Mouse (Mus musculus) heart, postnatal 25 days (tissue): ENCODE measurements at regions not wholly inside any gene's neighbourhood (a gene's known extent, or its start where the extent isn't known, plus 50 kb on each side); places are given as distances from the start of the nearest gene placed in this dataset.

ENCODE experiments used
- DNase-seq: peaks from one replicate; pipeline ENCODE4 v3.0.0; 2022; ENCODE audit warnings: low spot score
- intact Hi-C: fragments of 180-260 bp; cut with DNase I; formaldehyde crosslinking; loops from one replicate; pipeline ENCODE4 v1.15.1; 2025

GRCm38 (mm10) chr8:53749263-53749662, 110.4 kb upstream of the Neil3 start:
- intact Hi-C loops: no loop called here
- DNase-seq: no peak

GRCm38 (mm10) chr8:53769211-53769610, 130.3 kb upstream of the Neil3 start:
- intact Hi-C loops: no loop called here
- DNase-seq: no peak

GRCm38 (mm10) chr8:53775511-53775910, 136.6 kb upstream of the Neil3 start:
- intact Hi-C loops: no loop called here
- no peak for DNase-seq

DNA sequence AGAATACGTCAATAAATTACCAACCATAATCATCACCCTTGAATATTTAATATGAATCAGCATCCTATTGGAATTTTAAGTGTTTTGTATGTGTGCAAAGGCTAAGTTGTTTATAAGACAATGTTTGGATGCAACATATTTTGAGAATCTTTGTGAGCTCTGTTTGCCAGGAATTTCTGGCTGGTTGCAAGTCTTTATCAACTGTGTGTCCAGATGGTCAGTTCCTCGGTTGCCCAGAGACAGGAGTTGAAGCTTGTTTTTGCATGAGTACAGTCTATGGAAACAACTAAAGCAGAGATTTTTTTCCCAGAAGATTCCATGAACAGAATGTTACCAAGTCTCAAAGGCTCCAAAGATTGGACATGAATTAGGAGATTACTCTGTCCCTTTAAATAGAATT, 142.0 kb upstream of the Neil3 start:
- DNase-seq: no peak
- intact Hi-C loops: no loop called here

DNA sequence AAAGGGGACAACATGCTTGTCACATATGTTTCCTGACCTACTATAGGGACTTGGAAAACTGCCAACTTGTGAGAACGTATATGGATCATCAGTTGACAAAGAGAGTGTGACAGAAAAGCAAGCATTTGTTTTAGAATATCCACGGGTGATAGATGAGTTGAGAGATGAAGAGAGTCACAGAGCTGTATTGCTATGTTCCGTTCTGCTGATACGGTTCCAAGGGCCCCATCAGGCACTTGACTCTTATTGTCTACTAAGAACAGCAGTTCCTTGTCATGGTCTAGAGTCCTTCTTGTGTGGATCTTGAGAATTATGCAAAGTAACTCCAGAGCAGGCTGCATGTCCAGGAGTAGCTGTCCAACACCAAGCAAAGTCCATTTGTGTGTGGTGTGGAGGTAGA, 143.0 kb upstream of the Neil3 start:
- no peak for DNase-seq
- intact Hi-C loops: no loop called here

- intact Hi-C loops: no loop called here
- no peak for DNase-seq
Measured at GRCm38 (mm10) chr8:53788202-53788601, 149.3 kb upstream of the Neil3 start.

- intact Hi-C loops: no loop called here
- no peak for DNase-seq
Measured at GRCm38 (mm10) chr8:53821148-53821547, 182.3 kb upstream of the Neil3 start.

DNA sequence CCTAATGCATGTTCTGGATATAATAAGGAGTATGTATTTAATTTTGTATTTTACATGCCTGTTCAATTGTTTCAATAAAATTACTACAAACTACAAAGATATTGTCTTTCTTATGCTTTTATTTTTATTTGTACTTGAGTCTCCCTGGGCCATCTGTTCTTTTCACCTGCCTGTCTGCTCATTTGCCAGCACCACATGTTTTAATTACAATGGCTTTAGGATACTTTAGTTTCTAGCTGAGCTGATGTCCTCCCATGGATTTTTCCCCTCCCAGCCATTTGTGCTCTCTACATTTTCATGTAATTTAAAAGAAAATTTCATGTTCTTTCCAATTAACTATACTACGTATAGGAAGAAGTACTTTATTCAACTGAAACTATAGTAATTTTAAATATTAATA, 188.5 kb upstream of the Neil3 start:
- no peak for DNase-seq
- intact Hi-C loops: no loop called here

DNA sequence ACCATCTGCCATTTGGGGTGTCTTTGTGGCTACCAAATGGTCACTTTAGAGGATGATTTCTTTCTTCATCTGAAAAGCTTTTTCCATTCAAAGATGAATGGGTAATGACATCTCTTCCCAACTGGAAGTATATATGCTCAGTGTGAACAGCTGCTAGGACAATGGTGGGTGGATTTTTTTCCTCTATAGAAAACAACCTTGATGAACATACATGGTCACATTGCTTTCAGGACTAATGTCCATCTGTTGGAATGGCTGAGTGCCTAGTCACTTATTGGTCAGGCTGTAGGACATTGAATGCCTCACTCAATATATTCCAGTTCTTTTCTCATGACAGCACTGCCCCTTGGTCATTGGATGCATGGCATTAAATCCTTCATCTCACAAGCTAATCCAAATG, 209.0 kb upstream of the Neil3 start:
- intact Hi-C loops: no loop called here

DNA sequence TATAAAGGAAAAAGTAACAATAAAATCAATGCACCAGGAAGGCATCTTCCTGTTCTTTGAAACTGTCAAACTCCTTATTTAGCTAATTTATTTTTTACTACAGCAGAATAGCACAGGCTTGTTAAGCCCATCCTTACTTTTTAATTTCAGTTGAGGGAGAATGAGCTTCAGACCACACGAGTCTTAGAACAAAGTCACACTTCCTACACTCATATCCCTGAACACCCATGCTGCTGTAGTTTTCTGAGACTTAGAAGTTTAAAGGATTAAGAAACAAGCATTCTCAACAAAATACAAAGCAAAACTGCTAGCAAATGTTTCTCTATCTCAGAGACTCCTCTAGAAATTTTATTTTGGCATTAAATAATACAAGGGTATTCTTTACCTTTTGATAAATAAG, 208.8 kb upstream of the Vegfc start:
- intact Hi-C loops: loop anchor here (5.0 kb wide), 1 partner anchor 284 kb away; no protein-coding TSS in a partner anchor
- DNase-seq: no peak

More for the DNA sequence above, 209.0 kb upstream of the Neil3 start:
- DNase-seq: no peak

- intact Hi-C loops: loop anchor here (1.0 to 5.0 kb wide), 2 partner anchors 282 to 621 kb away; no protein-coding TSS in a partner anchor
- DNase-seq: no peak
Measured at GRCm38 (mm10) chr8:53869997-53870596, 207.3 kb upstream of the Vegfc start.

DNA sequence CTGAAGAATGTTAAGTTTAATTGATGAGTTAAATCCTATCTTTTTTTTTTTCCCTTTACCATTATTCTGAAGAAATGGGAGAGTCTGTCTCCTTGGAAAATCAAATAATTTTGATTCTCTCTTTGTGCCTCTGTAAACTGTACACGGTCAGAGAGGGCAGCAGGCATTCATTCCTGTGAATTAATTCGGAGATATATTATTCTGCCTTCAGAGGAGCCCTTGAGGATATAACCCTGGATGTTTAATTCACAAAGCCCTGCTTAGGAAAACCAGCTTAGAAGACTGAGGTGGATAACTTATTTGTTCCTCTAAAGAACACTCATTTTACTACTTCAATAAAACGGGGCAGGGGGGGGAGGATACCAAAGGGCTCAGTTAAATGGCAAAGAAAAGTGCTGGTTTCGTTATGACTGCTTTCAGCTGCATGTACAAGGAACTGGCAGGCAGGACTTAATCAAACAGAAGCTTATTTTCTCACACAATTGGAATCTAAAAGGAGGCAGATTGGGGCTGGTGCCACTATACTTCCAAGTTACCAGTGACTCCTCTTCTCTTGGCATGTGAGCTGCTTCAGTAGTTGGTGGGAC, 205.3 kb upstream of the Vegfc start:
- intact Hi-C loops: no loop called here
- DNase-seq: no peak

GRCm38 (mm10) chr8:53878846-53879245, 198.6 kb upstream of the Vegfc start:
- DNase-seq: no peak
- intact Hi-C loops: no loop called here

- no peak for DNase-seq
- intact Hi-C loops: no loop called here
Measured at GRCm38 (mm10) chr8:53881551-53881950, 195.9 kb upstream of the Vegfc start.

DNA sequence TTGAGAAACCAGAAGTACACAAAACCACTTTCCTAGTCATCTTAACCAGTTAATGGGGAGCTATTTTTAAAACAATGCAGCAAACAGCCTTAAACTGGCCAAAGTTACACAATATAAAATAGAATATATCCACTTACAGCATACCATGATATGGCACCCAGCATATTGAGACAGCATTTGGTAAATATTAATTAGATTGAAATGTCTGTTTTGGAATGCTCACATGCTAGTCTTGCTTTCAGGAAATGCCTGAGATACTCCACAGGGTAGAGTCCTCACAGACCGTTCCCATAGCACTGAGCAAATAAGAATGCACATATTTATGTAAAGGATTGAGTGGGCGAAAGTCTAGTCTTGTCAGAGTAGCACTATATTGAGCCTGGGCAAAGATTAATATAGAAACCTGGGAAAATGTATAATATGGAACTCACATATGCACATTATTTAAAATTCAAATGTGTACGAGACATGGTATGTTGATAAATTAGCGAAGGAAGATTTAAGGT, 185.1 kb upstream of the Vegfc start:
- DNase-seq: no peak
- intact Hi-C loops: no loop called here

DNA sequence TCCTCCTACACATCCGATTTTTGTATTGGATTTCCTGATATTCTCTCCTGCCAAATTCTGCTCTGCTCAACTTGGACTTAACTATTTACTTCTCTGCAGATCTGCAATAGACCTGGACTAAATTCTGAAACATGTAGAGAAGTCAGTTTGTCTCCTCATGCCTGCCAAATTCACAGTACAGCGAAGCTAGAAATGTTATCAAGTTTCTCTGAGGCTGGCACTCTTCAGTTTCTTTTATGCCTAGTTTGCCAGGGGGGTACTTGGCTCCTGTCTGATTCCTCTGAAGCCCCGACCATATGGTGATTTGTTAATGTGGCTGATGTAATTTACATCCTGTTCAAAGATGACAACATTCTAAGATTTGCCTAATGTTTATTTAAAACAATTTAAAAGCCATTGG, 184.6 kb upstream of the Vegfc start:
- intact Hi-C loops: no loop called here
- no peak for DNase-seq

DNA sequence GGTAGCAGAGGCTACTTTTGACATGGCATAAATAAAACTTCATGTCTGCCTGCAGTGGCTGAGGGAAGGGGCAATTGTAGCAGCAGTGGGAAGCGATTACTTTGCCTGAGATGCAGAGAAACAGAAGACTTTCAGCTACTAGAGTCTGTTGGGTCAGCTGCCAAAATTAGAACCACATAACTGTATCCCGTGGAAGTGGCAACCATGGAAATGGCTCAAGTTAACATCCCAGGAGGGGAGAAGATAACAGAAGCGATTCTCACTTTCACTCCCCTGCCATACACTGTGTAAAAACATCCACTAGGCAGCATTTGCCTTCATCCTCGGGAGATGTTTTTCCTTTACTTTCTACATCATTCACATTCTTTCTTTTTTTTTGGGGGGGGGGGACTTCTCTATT, 155.1 kb upstream of the Vegfc start:
- no peak for DNase-seq
- intact Hi-C loops: no loop called here

DNA sequence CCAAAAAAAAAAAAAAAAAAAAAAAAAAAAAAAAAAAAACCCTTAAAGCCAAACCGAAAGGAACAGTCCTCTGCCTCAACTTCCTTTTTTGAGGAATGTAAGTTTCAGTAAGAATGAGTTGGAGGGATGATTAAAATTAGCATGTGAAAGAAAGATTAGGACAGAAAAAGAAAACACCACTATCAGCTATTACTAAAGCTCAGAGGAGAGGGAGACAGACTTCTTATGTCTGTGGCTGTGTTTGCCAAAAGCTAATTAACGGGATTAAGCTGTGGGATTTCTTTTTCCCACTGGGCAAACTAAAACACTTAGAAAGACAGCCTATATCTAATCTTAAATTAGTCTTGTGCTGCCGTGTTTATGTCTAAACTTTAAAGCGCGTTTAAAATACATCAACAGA, 146.7 kb upstream of the Vegfc start:
- intact Hi-C loops: no loop called here
- DNase-seq: no peak

DNA sequence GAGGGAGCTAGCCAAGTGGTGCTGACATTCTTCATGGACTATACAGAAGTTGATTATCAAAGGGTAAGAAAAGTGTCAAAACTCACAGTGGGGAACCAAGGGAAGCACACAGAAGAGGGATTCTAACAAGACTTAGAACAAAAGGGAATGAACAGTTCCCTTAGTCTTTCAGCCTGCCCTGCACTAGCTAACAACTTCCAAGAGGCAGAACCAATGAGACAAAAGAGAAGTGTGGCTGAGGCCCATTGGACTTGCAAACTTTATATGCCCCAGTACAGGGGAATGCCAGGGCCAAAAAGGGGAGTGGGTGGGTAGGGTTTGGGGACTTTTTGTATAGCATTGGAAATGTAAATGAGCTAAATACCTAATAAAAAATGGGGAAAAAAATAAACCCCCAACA, 139.0 kb upstream of the Vegfc start:
- DNase-seq: no peak
- intact Hi-C loops: no loop called here

DNA sequence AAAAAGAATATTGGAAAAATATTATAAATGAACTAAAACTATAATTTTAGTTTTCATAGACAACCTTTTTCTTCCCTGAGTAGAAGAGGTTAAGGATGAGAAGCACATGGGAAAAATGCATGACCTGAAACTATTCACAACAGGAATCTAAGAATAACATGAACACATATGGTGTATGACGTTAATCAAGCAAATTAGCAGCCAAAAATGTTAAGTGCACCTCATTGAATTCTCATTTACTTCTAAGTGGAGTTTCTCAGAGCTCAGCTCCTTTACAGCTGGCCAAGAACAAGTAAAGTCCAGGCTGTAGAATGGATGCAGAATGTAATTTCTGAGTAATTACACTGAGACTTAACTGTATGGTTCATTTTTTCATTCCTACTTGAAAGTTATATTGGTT, 137.9 kb upstream of the Vegfc start:
- intact Hi-C loops: no loop called here
- DNase-seq: no peak

GRCm38 (mm10) chr8:53941144-53941543, 136.3 kb upstream of the Vegfc start:
- no peak for DNase-seq
- intact Hi-C loops: no loop called here

- intact Hi-C loops: no loop called here
- DNase-seq: no peak
Measured at GRCm38 (mm10) chr8:53945561-53945960, 131.8 kb upstream of the Vegfc start.
